In genomic region chr13:104518312-104519005, GRCm38 (mm10) we compare ENCODE assay signal across 7 mouse cellular contexts.
DNase-seq lines count a peak whose midpoint lies in the region; ATAC-seq and TF ChIP-seq lines count a peak whose summit lies in the region.

No protein-coding gene starts in this region.

- H3K36me3 ChIP-seq in forebrain, embryonic 16.5 days (ENCODE audit: control insufficient read depth, insufficient read depth) = no peaks in the 10 kb centered on the region
- H3K36me3 ChIP-seq in liver, embryonic 11.5 days (ENCODE audit: control insufficient read depth, insufficient read depth, low read length) = no peaks in the 10 kb centered on the region
- no peaks in the 10 kb centered on the region for H3K36me3 ChIP-seq in neural tube, embryonic 14.5 days (ENCODE audit: control insufficient read depth, insufficient read depth, low read length)

- peak; percentile 84 to 87 for DNase-seq in cerebellum, adult 2 months
- peak; percentile 90 to 93 for DNase-seq in heart, postnatal 10 days
- peak; percentile 93 to 95 for DNase-seq in kidney, postnatal 36 days
- peak; percentile 48 for DNase-seq in liver, embryonic 11.5 days (ENCODE audit: low spot score)
- DNase-seq in urinary bladder, postnatal 25 days (ENCODE audit: low spot score) = peak; percentile 72

- intact Hi-C loops in heart, postnatal 10 days (cut with DNase I) = no loop called here

- H3K4me3 ChIP-seq in cerebellum, adult 2 months (replicated peaks; ENCODE audit: insufficient read depth, low read depth, low read length) = peak overlapping the region; percentile 34
- peak overlapping the region; percentile 39 for H3K4me3 ChIP-seq in forebrain, embryonic 16.5 days (replicated peaks; ENCODE audit: low read length)
- no peak overlapping the region for H3K4me3 ChIP-seq in liver, embryonic 11.5 days (ENCODE audit: low read depth, low read length)
- H3K4me3 ChIP-seq in neural tube, embryonic 14.5 days (ENCODE audit: low read depth, low read length) = peak overlapping the region; percentile 28

- peak overlapping the region; percentile 60 for H3K9ac ChIP-seq in forebrain, embryonic 16.5 days (replicated peaks; ENCODE audit: low read depth, low read length)
- H3K9ac ChIP-seq in liver, embryonic 11.5 days (ENCODE audit: low read depth, low read length) = no peak overlapping the region
- peak overlapping the region; percentile 68 for H3K9ac ChIP-seq in neural tube, embryonic 14.5 days (replicated peaks; ENCODE audit: low read depth, low read length)

- WGBS in cerebellum, adult 2 months = 6% methylated on average over 19 of the region's 19 CpGs
- WGBS in forebrain, embryonic 16.5 days = 3% methylated on average over 19 of the region's 19 CpGs
- 34% methylated on average over 19 of the region's 19 CpGs for WGBS in liver, embryonic 11.5 days
- 4% methylated on average over 19 of the region's 19 CpGs for whole genome bisulfite sequencing in neural tube, embryonic 14.5 days

- peak; percentile 97 for ATAC-seq in forebrain, embryonic 16.5 days
- ATAC-seq in liver, embryonic 11.5 days (replicated peaks; ENCODE audit: low FRiP score) = peak; percentile 69; the same call in 1 of the 2 replicates
- peak; percentile 99 for ATAC-seq in neural tube, embryonic 14.5 days (ENCODE audit: low read depth)

- H3K4me1 ChIP-seq in cerebellum, adult 2 months (ENCODE audit: control insufficient read depth, insufficient read depth, low read length) = no peaks in the 10 kb centered on the region
- H3K4me1 ChIP-seq in forebrain, embryonic 16.5 days (replicated peaks; ENCODE audit: control insufficient read depth, insufficient read depth, low read length) = peaks cover 15% of the 10 kb centered on the region
- no peaks in the 10 kb centered on the region for H3K4me1 ChIP-seq in liver, embryonic 11.5 days (replicated peaks; ENCODE audit: control insufficient read depth, insufficient read depth, low read length)
- peaks cover 4% of the 10 kb centered on the region; the same call in 1 of the 2 replicates for H3K4me1 ChIP-seq in neural tube, embryonic 14.5 days (ENCODE audit: control insufficient read depth, insufficient read depth, low read length)

- no peak for TF ChIP-seq POLR2A in cerebellum, adult 2 months (IDR thresholded peaks at IDR 0.05; ENCODE audit: borderline replicate concordance, insufficient read depth, low read length)

- peaks cover 2% of the 10 kb centered on the region; the same call in 1 of the 2 replicates for H3K9me3 ChIP-seq in forebrain, embryonic 16.5 days (ENCODE audit: control insufficient read depth, low read length)
- H3K9me3 ChIP-seq in liver, embryonic 11.5 days (ENCODE audit: control insufficient read depth, low read length) = no peaks in the 10 kb centered on the region
- no peaks in the 10 kb centered on the region for H3K9me3 ChIP-seq in neural tube, embryonic 14.5 days (ENCODE audit: control insufficient read depth, low read length)

- H3K27me3 ChIP-seq in cerebellum, adult 2 months (ENCODE audit: control insufficient read depth, insufficient read depth, low read length) = no peaks in the 10 kb centered on the region
- H3K27me3 ChIP-seq in forebrain, embryonic 16.5 days (replicated peaks; ENCODE audit: control insufficient read depth, insufficient read depth, low read length) = no peaks in the 10 kb centered on the region
- no peaks in the 10 kb centered on the region for H3K27me3 ChIP-seq in liver, embryonic 11.5 days (replicated peaks; ENCODE audit: control insufficient read depth, insufficient read depth, low read length)
- no peaks in the 10 kb centered on the region for H3K27me3 ChIP-seq in neural tube, embryonic 14.5 days (ENCODE audit: control insufficient read depth, insufficient read depth, low read length)

- TF ChIP-seq CTCF in cerebellum, adult 2 months (IDR thresholded peaks at IDR 0.05; ENCODE audit: borderline replicate concordance, insufficient read depth, low read depth, low read length) = no peak

- H3K27ac ChIP-seq in cerebellum, adult 2 months (ENCODE audit: insufficient read depth, low read length) = no peak overlapping the region
- peak overlapping the region; percentile 97 for H3K27ac ChIP-seq in forebrain, embryonic 16.5 days (ENCODE audit: low read length)
- no peak overlapping the region for H3K27ac ChIP-seq in liver, embryonic 11.5 days (ENCODE audit: low read depth, low read length)
- H3K27ac ChIP-seq in neural tube, embryonic 14.5 days (ENCODE audit: low read depth, low read length) = peak overlapping the region; percentile 91

- peak overlapping the region; percentile 58 for H3K4me2 ChIP-seq in forebrain, embryonic 16.5 days (ENCODE audit: low read length)
- H3K4me2 ChIP-seq in liver, embryonic 11.5 days = peak overlapping the region; percentile 48
- peak overlapping the region; percentile 57 for H3K4me2 ChIP-seq in neural tube, embryonic 14.5 days (ENCODE audit: low read depth, low read length)

Comparison
In these comparisons a context has a peak if more than half of its experiments do, and no peak if none do; other contexts are left out.
1. H3K27ac ChIP-seq: peak in forebrain, embryonic 16.5 days (single experiment) and neural tube, embryonic 14.5 days (single experiment); none in cerebellum, adult 2 months (single experiment) and liver, embryonic 11.5 days (single experiment).
2. Peak in every context shown above with its lines, with median percentiles within 50 percentile points of each other: DNase-seq, ATAC-seq and H3K4me2 ChIP-seq.